Mouse (Mus musculus) heart, embryonic 11.5 days (tissue): ENCODE measurements around the gene Ubtf. TPM values are rescaled to one million over a fixed set of nuclear protein-coding genes. Genes with fewer than 3 reads are reported as not detected.

ENCODE experiments used
- ATAC-seq: fragments of 200-750 bp; cut with Nextera tagmentation; replicated peaks from 2 replicates; pipeline ENCODE4 v1.8.0; 2017; ENCODE audit warnings: moderate library complexity; ENCODE audit not compliant: insufficient number of reproducible peaks, low FRiP score, low TSS enrichment
- H3K27ac ChIP-seq: fragments of 300-500 bp; sonication (generic); 2 replicates; pipeline ENCODE4 v1.5.1; 2014; ENCODE audit warnings: mild to moderate bottlenecking, low read depth, low read length
- H3K27me3 ChIP-seq: fragments of 300-500 bp; sonication (generic); 2 replicates; pipeline ENCODE4 v1.6.1; 2014; ENCODE audit warnings: mild to moderate bottlenecking, low read length, mixed read lengths; ENCODE audit not compliant: control insufficient read depth, insufficient read depth
- H3K36me3 ChIP-seq: fragments of 300-500 bp; sonication (generic); 2 replicates; pipeline ENCODE4 v1.6.1; 2014; ENCODE audit warnings: mild to moderate bottlenecking, low read length, moderate library complexity, mixed read lengths; ENCODE audit not compliant: control insufficient read depth, insufficient read depth
- H3K4me1 ChIP-seq: fragments of 300-500 bp; sonication (generic); 2 replicates; pipeline ENCODE4 v1.6.1; 2014; ENCODE audit warnings: low read length; ENCODE audit not compliant: control insufficient read depth, insufficient read depth
- H3K4me2 ChIP-seq: fragments of 300-500 bp; sonication (generic); 2 replicates; pipeline ENCODE4 v1.6.1; 2014; ENCODE audit warnings: mild to moderate bottlenecking, moderate library complexity
- H3K4me3 ChIP-seq: fragments of 300-500 bp; sonication (generic); 2 replicates; pipeline ENCODE4 v1.5.1; 2014; ENCODE audit warnings: low read depth, low read length
- H3K9ac ChIP-seq: fragments of 300-500 bp; sonication (generic); 2 replicates; pipeline ENCODE4 v1.6.1; 2014; ENCODE audit warnings: mild to moderate bottlenecking, low read depth, low read length, moderate library complexity
- H3K9me3 ChIP-seq: fragments of 300-500 bp; sonication (generic); replicated peaks from 2 replicates; pipeline ENCODE4 v1.6.1; 2016; ENCODE audit warnings: low read length; ENCODE audit not compliant: control insufficient read depth
- WGBS: fragments of 180-500 bp; shearing (Covaris S2); extraction: QIAGEN DNeasy Blood & Tissue Kit; methylation state at CpG from one replicate; pipeline ENCODE4 v1.1.7; 2014; ENCODE audit not compliant: insufficient replicate concordance; 5-methylcytosine and 5-hydroxymethylcytosine counted together
- polyA plus RNA-seq: library from polyadenylated mRNA; unstranded; fragments of >200 nt; fragmentation: Nextera tagmentation; extraction: Ambion mirVana; gene quantifications from 2 replicates; pipeline ENCODE4 v1.2.1, GENCODE M21; 2014

The Ubtf gene
- polyA plus RNA-seq, 1 experiment from 2014 or later, result 56.4 TPM

- Histone ChIP-seq H3K4me3 (no peak overlapping the region), H3K4me2 (no peak overlapping the region), H3K4me1 (peaks cover 16% of the 10 kb centered on the region), H3K9ac (no peak overlapping the region), H3K36me3 (peaks cover 34% of the 10 kb centered on the region), H3K27me3 (no peaks in the 10 kb centered on the region), H3K9me3 (no peaks in the 10 kb centered on the region), H3K27ac (no peak overlapping the region)
- 85% methylated on average over 4 of the region's 4 CpGs for WGBS
- no peak for ATAC-seq
Observed at GRCm38 (mm10) chr11:102290141-102290540, 29.4 kb downstream of the Ubtf start.

- H3K4me1 ChIP-seq, result peaks cover 10% of the 10 kb centered on the region
- H3K4me2 ChIP-seq, result no peak overlapping the region
- WGBS, result 49% methylated on average over 6 of the region's 6 CpGs
- H3K9me3 ChIP-seq, result no peaks in the 10 kb centered on the region
- ATAC-seq, result no peak
- H3K27me3 ChIP-seq, result no peaks in the 10 kb centered on the region
- 0 out of 2 replicates have a peak overlapping the region, but pooled peaks have one; percentile 43 for H3K9ac ChIP-seq
- no peak overlapping the region for H3K27ac ChIP-seq
- peaks cover 34% of the 10 kb centered on the region for H3K36me3 ChIP-seq
- no peak overlapping the region for H3K4me3 ChIP-seq
Observed at GRCm38 (mm10) chr11:102289511-102290100, 29.9 kb downstream of the Ubtf start.

GRCm38 (mm10) chr11:102288913-102289312 lies 30.6 kb downstream of the Ubtf start:
- Histone ChIP-seq H3K4me3 (no peak overlapping the region), H3K4me2 (no peak overlapping the region), H3K27me3 (no peaks in the 10 kb centered on the region), H3K4me1 (peaks cover 7% of the 10 kb centered on the region), H3K9me3 (no peaks in the 10 kb centered on the region), H3K27ac (no peak overlapping the region), H3K36me3 (peaks cover 32% of the 10 kb centered on the region), H3K9ac (no peak overlapping the region)
- WGBS, result 89% methylated on average over 2 of the region's 2 CpGs
- ATAC-seq, result no peak

- ATAC-seq, result no peak
- Histone ChIP-seq H3K4me2 (no peak overlapping the region), H3K4me1 (peaks cover 7% of the 10 kb centered on the region), H3K4me3 (no peak overlapping the region), H3K27me3 (no peaks in the 10 kb centered on the region), H3K9me3 (no peaks in the 10 kb centered on the region), H3K27ac (no peak overlapping the region), H3K36me3 (peaks cover 29% of the 10 kb centered on the region), H3K9ac (no peak overlapping the region)
- WGBS, result 81% methylated on average over 8 of the region's 8 CpGs
Observed at GRCm38 (mm10) chr11:102288027-102288804, 31.3 kb downstream of the Ubtf start.

- WGBS, result 86% methylated on average over 8 of the region's 8 CpGs
- H3K4me3 ChIP-seq, result no peak overlapping the region
- no peaks in the 10 kb centered on the region for H3K27me3 ChIP-seq
- no peaks in the 10 kb centered on the region for H3K9me3 ChIP-seq
- peaks cover 26% of the 10 kb centered on the region for H3K36me3 ChIP-seq
- no peak overlapping the region for H3K4me2 ChIP-seq
- H3K9ac ChIP-seq, result no peak overlapping the region
- H3K27ac ChIP-seq, result no peak overlapping the region
- H3K4me1 ChIP-seq, result peaks cover 7% of the 10 kb centered on the region
- no peak for ATAC-seq
Observed at GRCm38 (mm10) chr11:102287485-102287884, 32.1 kb downstream of the Ubtf start.

- Histone ChIP-seq H3K9me3 (no peaks in the 10 kb centered on the region), H3K4me3 (peak overlapping the region; percentile 82), H3K36me3 (peaks cover 10% of the 10 kb centered on the region; the same call in 1 of the 2 replicates), H3K4me2 (peak overlapping the region; percentile 75), H3K4me1 (peaks cover 7% of the 10 kb centered on the region), H3K27me3 (no peaks in the 10 kb centered on the region), H3K9ac (peak overlapping the region; percentile 91), H3K27ac (peak overlapping the region; percentile 81)
- 4% methylated on average over 31 of the region's 31 CpGs for WGBS
- peak; percentile 60 for ATAC-seq
Observed at GRCm38 (mm10) chr11:102285095-102285834, 34.3 kb downstream of the Ubtf start.

GRCm38 (mm10) chr11:102284501-102285094 lies 34.9 kb downstream of the Ubtf start, which contains the start of gene Tmub2:
Gene Tmub2, plus strand, starts transcription at chr11:102284931.
- Histone ChIP-seq H3K4me1 (peaks cover 7% of the 10 kb centered on the region), H3K9ac (peak within 1 kb of the TSS; percentile 91), H3K4me3 (peak within 1 kb of the TSS; percentile 82), H3K9me3 (no peaks in the 10 kb centered on the region), H3K4me2 (peak within 1 kb of the TSS; percentile 75), H3K27me3 (no peaks in the 10 kb centered on the region), H3K36me3 (peaks cover 9% of the 10 kb centered on the region; the same call in 1 of the 2 replicates), H3K27ac (peak within 1 kb of the TSS; percentile 81)
- peak; percentile 89 for ATAC-seq
- WGBS, result under 1% methylated on average over 32 of the region's 32 CpGs

GRCm38 (mm10) chr11:102283922-102284321 lies 35.6 kb downstream of the Ubtf start:
- no peaks in the 10 kb centered on the region for H3K9me3 ChIP-seq
- no peak overlapping the region for H3K27ac ChIP-seq
- H3K27me3 ChIP-seq, result no peaks in the 10 kb centered on the region
- peaks cover 7% of the 10 kb centered on the region; the same call in 1 of the 2 replicates for H3K36me3 ChIP-seq
- peak overlapping the region; percentile 75 for H3K4me2 ChIP-seq
- ATAC-seq, result no peak
- peaks cover 7% of the 10 kb centered on the region for H3K4me1 ChIP-seq
- H3K4me3 ChIP-seq, result peak overlapping the region; percentile 82; the same call in 1 of the 2 replicates
- 79% methylated on average over 6 of the region's 6 CpGs for WGBS
- H3K9ac ChIP-seq, result no peak overlapping the region
